Mouse (Mus musculus) c-Kit-positive CD71-negative TER-119-negative erythroid progenitor cells, embryonic 14.5 days (primary cell): ENCODE data around the gene Rab40c.

Source experiments
- DNase-seq: peaks from one replicate; pipeline ENCODE4 v3.0.0-alpha.2; 2013; ENCODE audit warnings: low read depth

Rab40c gene

DNA sequence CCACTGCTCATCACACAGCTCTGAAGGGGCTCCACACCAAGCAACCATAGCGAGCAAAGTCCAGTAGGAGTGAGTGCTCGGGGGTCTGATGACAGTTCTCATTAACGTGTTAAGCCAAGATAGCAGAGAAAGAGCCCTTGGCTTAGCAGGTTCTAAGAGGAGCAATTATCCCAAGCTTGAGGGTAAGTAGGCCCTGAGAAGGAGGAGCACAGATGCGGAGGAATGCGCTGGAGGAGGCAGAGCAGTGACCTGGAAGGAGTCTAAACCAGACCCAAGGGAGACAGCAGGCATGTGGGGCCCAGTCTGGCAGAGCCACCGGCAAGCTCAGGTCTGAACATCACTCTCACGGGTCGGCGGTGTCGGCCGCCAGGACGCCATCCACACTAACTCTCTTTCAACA, 23.6 kb downstream of the Rab40c start:
- no peak for DNase-seq

DNA sequence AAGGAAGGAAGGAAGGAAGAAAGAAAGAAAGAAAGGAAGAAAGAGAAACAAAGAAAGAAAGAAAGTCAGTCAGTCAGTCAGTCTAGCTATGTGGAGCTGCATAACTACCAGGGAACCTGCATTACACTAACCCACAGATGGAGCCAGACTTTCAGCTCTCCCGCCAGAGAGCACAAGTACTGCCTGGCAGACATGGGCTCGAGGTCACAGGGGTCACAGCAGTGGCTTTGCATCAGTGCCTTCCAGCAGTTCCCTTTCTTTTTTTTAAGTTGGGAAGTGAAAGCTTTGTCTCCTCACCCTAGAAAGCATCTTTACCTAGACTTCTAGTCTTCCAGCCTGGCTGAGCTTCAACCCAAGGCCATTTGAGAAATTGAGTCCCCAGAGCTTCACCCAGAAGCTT, 24.1 kb downstream of the Rab40c start:
- DNase-seq, result no peak

DNA sequence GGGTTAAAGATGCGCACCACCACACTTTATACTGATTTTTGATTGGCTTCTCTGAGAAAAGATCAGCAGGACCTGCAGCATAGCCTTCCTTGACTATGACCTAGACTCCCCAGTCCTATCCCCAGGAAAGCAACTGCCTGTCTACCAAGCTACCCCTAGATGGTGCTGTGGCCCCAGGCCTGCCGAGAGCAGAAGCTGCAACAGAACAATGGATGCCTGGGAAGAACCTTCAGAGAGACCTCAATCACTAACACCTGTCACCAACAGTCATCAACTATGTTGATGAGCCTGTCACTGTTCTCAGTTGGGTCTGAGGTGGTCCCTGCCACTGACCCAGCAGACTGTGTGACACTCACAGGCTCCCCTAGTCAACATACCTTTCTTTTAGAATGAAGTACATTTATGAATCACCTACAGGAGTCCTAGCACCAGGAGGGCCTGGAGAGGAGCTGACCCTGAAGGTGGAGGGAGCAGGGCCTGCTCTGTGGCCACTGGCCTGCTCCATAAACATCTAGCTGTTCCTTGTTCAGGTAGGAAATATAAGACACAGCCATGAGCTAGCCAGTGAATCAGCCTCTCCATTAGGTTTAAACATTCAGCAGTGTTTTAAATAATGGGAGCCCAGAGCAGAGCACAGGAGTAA, 25.4 kb downstream of the Rab40c start:
- peak; percentile 60 for DNase-seq

DNA sequence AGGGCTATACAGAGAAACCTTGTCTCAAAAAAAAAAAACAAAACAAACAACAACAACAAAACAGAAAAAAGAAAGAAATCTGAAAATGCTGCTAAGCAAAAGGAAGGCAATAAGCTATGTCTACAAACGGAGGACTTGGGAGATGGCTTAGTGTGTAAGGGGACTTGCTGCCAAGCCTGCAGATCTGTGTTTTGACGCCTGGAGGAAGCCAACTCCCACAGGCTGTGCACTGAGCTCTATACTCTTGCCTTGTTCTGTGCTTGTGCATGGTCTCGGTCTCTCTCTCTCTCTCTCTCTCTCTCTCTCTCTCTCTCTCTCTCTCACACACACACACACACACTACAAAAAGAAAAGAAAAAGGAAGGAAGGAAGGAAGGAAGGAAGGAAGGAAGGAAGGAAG, 30.7 kb downstream of the Rab40c start:
- no peak for DNase-seq

DNA sequence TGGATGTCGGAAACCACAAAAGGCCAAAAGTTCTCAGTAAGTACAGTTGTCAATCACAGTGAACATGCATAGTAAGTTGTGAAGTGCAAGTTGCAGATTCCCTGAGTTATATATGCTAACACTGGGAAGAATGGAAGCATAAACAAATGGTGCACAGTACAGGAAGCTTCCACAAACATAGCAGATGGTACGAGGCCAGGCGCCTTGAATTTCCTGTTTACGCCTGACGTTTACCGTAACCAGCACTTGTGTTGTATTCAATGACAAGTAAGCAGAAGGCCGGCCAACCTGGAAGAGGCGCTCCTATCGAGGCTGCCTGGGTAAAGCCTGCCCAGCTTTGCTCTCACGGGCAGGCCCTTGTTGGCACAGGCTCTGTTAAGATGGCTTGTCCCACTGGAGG, 32.1 kb downstream of the Rab40c start:
- DNase-seq, result no peak

DNA sequence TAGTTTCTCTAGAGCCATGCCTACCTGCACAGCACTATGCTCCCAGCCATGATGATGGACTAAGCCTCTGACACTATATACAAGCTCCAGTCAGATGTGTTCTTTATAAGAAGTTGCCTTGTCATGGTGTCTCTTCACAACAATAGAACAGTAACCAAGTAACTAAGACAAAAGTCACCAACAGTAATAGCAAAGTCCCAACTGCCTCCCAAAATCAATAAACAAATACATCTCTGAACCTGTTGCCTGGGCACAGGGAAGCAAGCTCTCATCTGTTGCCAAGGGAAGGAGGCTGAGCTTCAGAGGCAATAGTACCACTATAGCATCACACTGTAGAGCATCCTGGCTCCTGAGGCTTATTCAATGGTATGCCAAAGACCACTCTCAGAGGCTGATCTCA, 32.7 kb downstream of the Rab40c start:
- no peak for DNase-seq

DNA sequence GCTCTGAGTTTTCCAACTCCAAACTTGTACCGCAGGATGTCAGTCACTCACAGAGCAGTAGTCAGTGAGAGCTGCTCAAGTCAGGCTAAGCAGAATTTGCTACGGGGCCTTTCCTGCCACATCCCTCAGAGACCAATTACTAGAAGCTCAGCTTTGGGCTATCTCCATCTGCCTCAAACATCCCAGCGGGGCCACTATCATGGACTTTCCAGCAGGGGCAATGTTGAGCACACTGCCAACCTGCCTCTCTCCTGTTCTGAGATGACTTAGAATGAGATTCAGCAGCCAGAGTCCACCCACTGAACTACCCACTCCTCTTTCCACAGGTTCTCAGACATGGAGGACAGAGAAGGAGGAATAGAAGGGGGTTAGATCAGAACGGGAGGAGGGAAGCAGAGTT, 33.9 kb downstream of the Rab40c start:
- DNase-seq, result no peak

DNA sequence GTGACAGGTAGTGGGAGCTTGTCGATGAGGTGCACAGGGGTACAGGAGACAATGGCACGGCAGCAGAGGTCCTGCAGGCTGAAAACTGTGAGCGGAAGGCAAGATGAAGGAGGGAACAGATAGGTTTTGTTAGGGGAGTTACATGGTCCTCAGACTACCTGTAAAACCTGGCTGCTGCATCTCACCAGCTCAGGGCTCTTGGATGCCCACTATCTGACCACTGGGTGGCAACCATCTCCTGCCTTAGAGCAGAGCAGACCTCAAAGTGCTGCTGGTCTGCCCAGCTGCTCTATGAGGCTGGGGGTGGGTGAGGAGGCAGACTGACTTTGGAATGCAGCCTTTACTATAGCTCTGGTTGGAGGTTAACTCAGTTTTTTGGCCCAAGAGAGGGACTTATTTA, 35.7 kb downstream of the Rab40c start:
- DNase-seq, result no peak

DNA sequence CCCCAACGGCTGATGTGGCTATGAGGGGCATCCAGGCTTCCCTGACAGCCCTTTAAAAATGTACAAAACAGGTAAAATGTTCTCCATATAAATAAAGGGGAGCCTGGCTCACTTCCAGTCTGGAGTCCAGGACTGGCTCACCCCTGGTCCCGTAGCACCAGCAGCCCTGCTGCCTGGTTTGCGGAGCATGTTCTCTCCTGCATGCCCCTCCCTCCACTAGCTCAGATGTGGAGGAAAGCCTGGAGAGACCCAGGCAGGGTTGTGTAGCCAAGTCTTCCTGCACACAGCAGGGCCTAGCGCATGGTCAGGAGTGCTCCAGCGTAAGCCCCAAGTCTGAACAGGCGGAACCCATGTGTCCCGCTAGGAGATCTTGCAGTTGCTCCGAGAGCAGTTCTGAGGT, 36.3 kb downstream of the Rab40c start:
- no peak for DNase-seq

DNA sequence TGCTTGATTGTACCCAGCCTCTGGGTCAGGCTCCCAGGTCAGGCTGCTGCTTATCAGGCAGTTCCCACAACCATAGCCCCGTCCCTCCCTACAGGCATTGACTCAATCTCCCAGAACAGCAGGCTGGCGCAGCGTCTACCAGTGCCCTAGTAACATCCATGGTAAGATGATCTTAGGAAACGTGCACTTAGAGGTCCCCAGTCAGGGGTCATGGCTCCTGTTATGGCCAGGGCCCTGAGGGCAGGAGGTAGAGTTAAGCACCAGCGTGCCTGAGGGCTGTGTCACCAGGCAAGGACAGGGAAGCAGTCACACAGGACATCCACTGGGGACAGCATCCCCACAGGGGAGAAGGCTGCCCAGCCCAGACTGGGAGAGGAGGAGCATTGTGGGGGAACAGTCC, 37.2 kb downstream of the Rab40c start:
- DNase-seq, result no peak

DNA sequence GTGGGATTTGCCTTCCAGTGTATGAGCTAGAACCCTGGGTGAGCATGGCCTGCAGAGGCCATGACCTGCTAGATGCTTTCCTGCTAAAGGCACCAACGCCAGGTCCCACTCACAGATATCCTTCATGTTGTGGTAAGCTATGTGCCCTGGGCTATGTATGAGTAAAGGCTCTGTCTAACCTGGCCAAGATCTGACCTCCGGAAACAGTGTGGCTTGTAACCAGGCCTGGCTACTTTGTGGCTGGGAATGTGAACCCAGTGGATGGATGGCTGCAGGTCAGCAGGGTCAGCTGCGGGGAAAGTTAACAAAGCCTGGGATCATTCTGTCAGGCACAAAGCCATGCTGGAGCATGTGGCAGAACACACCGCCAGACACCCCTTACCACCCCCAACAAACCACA, 37.8 kb downstream of the Rab40c start:
- DNase-seq, result no peak

DNA sequence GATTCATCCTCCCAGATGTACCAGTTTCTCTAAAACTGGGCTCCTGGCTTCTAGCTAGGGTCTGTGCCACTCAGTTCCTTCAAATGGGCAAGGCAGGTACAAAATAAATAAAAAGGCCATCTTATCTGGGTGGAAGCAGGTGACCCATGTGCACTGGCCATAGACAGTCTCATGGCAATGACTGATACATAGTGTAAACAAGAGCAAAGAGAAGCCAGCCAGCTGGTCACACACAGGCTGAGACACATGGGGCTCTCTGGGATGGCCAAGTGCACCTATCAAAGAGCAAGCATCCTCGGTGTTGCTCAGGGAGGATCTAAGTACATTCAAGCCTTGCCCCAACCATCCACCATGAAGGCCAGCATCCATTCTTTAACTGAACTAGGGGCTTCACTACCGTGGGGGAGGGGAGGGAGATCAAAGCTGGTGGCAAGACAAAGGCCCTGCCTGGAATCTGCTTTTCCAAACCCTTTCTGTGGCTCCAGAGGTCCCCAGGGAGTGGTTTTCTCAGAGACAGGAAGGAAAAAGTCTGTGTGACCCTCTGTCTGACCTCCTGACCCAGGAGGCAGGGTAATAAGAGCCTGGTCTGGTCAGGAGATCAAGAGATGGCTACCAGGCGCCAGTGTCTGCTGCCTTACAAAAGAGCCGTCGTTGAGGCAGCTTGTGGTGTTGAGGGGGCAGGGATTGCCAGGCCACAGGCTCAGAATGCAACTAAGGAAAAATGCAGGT, 38.5 kb downstream of the Rab40c start:
- DNase-seq, result no peak

DNA sequence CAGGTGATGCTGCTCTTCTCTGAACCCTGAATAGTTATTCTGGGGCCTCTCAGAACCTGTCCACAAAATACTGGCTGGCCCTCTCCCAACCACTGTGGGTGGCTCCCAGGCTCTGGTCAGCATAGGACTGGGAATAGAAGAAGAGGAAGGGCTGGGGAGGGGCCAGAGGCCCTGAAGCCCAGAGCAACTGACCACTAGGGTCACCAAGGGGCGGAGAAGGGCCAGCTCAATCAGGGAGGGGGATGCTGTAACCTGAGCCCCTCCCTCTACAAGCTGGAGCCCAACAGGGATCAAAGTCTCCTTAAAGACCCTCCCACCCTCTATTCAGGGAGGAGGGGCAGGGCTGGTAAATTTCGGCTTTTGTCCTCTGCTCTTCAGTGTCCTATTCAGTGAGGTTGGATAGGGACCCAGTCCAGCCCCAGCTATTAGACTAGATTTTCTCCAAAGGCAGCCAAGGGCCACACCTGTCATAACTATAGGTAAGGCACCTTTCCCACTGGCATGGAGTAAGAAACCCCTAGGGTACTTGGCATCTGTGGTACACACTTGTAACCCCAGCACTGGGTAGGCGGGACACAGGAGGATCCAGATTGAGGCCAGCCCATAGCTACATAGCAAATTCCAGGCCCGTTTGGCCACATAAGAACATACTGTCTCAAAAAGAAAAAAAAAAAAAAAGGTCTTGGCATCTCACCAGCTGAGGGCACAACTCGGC, 39.2 kb downstream of the Rab40c start, which contains the start of gene Wfikkn1:
TSS of gene Wfikkn1 (minus strand) at position 663 of the 715 bp plus-strand sequence.
- DNase-seq, result no peak

DNA sequence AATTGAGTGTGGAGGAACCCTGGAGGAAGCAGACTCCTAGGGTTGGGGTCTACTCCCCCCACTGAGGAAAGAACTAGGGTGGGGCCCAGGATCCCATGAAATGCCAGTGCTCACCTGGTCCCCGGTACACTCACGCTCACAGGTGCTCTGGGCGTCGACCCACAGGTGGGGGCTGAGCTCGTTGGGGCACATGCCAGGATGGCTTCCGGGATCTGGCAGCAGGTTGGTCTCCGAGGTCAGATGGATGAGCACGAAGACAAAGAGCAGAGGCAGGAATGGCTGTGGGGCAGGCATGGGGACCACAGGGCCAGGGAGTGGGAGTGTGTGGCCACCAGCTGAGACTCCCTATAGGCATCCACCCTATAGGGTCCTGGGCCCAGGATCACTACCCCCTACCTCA, 39.8 kb downstream of the Rab40c start:
- DNase-seq, result no peak

DNA sequence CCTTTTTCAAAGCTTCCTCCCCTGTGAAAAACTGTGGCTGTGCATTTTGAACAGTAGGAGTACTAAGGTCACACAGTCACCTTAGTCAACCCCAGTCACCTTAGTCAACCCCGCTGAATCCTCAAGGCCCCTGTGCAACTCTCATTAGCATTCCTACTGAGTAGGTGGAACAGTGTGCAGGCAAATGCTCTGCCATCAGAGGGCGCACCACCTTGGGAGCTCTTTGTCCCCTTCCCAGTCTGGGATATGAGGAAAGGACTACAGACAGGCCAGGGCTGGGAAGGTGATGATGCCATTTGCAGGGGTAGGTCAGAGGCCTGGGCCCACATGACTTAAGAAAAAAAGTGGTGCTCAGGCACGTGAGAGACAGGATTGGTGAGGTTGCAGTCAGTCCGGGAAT, 40.3 kb downstream of the Rab40c start:
- DNase-seq, result no peak

DNA sequence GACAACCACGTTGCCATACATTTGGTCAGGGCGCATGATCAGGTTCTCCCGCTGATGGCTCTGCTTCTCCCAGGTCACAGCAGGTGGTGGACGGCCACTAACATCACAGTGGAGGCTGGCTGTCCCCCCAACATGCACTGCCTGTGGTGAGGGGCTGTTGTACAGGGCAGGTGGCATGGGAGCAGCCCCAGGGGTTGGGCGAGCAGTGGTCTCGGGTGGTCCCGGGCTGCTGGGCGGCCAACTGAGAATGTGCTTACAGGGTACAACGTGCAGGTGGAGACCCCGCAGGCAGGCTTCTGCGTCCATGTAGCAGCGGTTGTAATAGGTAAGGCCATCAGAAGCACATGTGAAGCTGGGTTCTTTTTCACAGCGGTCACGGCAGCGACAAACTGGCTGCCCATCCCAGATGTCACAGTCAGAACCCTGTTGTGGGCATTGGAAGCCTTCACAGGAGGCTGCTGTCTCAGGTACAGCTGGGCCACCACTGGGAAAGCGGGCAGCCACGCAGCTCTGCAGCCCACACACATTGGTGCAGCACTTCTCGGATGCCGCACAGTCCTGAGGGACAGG, 40.8 kb downstream of the Rab40c start:
- DNase-seq, result no peak

DNA sequence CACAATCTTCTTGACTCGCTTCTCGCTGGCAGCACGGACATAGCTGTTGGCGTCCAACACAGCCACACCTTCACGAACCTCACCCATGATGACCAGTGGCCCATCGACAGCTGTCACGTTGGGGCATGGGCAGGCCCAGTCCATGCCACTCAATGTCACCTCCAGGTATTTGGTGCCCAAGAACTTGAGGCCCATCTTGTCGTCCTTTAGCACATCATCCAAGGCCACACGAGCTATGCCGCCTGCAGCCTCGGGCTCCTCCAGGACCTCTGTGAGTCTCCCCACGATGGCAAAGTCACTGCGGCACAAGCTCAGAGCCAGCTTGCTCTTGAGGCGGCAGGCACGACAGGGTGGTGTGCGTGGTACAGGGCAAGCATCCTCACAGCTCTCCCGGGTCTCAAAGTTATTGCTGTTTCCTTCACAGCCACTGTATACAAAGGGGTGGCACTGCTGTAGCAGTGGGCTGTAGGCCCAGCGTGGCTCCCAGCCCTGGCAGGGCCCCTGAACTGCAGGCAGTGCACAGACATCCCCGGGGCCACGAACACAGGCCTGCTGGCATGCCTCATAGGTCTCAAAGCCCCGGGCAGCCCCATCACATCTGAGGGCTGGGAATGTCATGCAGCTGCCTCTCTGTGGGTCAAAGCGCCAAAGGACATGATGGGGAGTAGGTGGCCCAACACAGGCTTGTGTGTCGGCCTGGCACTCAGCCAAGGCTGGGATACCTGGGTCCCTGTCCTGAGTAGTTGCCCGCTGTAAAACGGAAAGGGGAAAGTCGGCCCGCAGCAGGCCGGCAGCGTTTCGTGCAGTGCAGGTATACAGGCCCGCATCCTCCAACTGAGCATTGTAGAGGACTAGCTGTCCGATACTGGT, 41.6 kb downstream of the Rab40c start:
- no peak for DNase-seq

DNA sequence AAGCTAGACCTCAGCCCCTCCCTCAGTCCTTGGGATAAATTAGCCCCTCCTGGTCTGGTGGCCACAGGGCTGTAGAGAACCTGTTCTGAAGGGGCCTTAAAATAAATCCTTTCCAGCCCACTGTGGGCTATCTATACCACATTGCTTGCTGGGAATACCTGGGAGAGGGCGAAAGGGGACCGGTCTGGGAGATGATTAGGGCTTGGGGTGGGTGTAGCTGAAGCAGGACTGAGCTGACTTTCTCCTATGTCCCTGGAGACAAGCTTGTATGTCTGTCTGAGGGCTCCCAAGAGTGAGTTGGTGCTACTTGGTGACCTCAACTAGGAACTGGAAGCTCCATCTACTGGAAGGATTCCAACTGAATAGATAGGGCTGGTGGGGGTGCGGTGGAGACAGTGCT, 42.5 kb downstream of the Rab40c start:
- no peak for DNase-seq

DNA sequence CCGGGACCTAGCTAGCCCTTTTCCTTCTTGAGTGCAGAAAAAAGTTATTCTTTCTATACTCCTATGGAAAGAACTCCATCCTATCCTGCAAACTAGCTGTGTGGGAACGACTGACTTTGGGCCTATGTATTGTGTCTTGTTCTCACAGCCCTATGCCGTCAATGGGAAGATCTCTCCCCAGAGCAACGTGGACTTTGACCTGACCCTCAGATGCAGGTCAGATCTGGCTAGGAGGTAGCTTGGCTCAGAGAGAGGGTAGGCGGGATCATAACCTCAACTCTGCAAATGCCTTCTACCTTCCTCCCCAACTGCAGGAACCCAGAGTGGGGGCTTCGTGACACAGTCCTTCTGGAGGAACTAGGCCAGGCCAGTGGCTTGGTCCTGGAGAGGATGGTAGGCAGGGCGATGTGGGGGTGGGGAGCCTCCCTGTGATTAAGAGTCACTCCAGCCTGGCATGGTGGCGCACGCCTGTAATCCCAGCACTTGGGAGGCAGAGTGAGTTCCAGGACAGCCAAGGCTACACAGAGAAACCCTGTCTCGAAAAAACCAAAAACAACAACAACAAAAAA, 43.1 kb downstream of the Rab40c start:
- DNase-seq, result no peak

DNA sequence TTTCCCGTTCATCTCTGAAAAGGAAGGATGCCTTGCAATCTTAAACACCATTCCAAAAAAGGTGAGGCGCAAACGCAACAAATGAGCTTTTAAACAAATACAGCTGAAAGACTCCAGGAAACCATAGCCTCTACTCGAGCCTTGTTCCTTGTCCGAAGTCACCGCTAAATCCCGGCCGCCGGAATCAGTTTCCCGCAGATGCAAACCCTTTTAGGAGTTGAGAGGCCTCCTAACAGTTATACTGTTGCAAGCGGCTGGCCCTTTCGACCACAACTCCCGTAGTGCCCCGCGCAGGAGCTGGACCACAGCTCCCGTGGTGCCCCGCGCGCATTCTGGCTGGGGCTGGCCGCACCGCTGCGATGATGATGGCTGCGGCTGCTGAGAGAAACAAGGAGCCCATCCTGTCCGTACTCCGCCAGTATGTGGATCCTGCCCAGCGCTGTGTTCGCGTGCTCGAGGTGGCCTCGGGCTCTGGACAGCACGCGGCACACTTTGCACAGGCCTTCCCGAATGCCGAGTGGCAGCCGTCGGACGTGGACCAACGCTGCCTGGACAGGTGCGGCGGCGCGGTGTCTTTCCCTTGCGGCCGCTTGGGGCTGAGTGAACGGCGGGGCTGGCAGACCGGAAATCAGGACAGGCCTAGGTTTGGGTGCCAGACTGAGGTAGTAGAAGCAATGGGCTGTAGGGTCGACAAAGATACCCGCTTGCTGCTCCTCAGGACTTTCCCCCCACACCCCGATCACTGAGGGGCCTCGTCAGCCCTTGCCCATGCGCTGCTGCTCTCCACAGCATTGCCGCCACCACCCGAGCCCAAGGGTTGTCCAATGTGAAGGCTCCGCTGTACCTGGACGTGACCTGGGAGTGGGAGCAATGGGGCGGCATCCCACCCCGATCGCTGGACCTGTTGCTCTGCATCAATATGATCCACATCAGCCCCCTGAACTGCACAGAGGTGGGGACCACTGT, 44.1 kb downstream of the Rab40c start:
- peak; percentile 71 for DNase-seq
